Mouse (Mus musculus) midbrain, postnatal 0 days (tissue): ENCODE measurements at regions not wholly inside any gene's neighbourhood (a gene's known extent, or its start where the extent isn't known, plus 50 kb on each side); places are given as distances from the start of the nearest gene placed in this dataset.

Experiments used
- ATAC-seq: fragments of 200-750 bp; cut with Nextera tagmentation; 2 replicates; pipeline ENCODE4 v1.8.0; 2017; ENCODE audit warnings: moderate number of reproducible peaks, mild to moderate bottlenecking, moderate TSS enrichment, moderate library complexity; ENCODE audit not compliant: low FRiP score
- DNase-seq: peaks from one replicate; pipeline ENCODE4 v3.0.0-alpha.2; 2015; ENCODE audit warnings: low spot score
- H3K27ac ChIP-seq: fragments of 300-500 bp; sonication (generic); 2 replicates; pipeline ENCODE4 v1.5.1; 2014; ENCODE audit warnings: low read depth, mild to moderate bottlenecking, low read length, mixed read lengths
- H3K27me3 ChIP-seq: fragments of 300-500 bp; sonication (generic); 2 replicates; pipeline ENCODE4 v1.6.1; 2014; ENCODE audit warnings: low read length, control low read depth, mixed read lengths; ENCODE audit not compliant: insufficient read depth
- H3K36me3 ChIP-seq: fragments of 300-500 bp; sonication (generic); 2 replicates; pipeline ENCODE4 v1.6.1; 2014; ENCODE audit warnings: low read length, control low read depth, mixed read lengths; ENCODE audit not compliant: insufficient read depth
- H3K4me1 ChIP-seq: fragments of 300-500 bp; sonication (generic); 2 replicates; pipeline ENCODE4 v1.6.1; 2014; ENCODE audit warnings: mild to moderate bottlenecking, control low read depth, antibody characterized with exemption, low read length, mixed read lengths; ENCODE audit not compliant: insufficient read depth
- H3K4me2 ChIP-seq: fragments of 300-500 bp; sonication (generic); 2 replicates; pipeline ENCODE4 v1.6.1; 2014; ENCODE audit warnings: low read depth, mild to moderate bottlenecking, low read length, mixed read lengths; ENCODE audit not compliant: poor library complexity, severe bottlenecking
- H3K4me3 ChIP-seq: fragments of 300-500 bp; sonication (generic); 2 replicates; pipeline ENCODE4 v1.5.1; 2014; ENCODE audit warnings: low read depth, mild to moderate bottlenecking, low read length, moderate library complexity
- H3K9ac ChIP-seq: fragments of 300-500 bp; sonication (generic); replicated peaks from 2 replicates; pipeline ENCODE4 v1.6.1; 2014; ENCODE audit warnings: mild to moderate bottlenecking, low read length, moderate library complexity, mixed read lengths; ENCODE audit not compliant: poor library complexity, severe bottlenecking
- H3K9me3 ChIP-seq: fragments of 300-500 bp; sonication (generic); 2 replicates; pipeline ENCODE4 v1.6.1; 2016; ENCODE audit warnings: low read length, control low read depth
- CTCF ChIP-seq: IDR thresholded peaks from 2 replicates; pipeline ENCODE4 v1.5.1; 2016; ENCODE audit warnings: antibody characterized with exemption, mild to moderate bottlenecking
- WGBS: fragments of 180-500 bp; shearing (Covaris S2); extraction: QIAGEN DNeasy Blood & Tissue Kit; methylation state at CpG from one replicate; pipeline ENCODE4 v1.1.7; 2014; 5-methylcytosine and 5-hydroxymethylcytosine counted together

GRCm38 (mm10) chr6:11404101-11404500 lies 503.2 kb downstream of the Ndufa4 start:
- H3K4me1 ChIP-seq: no peaks in the 10 kb centered on the region
- no peak overlapping the region for H3K27ac ChIP-seq
- no peak for TF ChIP-seq CTCF
- no peaks in the 10 kb centered on the region for H3K36me3 ChIP-seq
- ATAC-seq: no peak
- H3K4me2 ChIP-seq: no peak overlapping the region
- no peak overlapping the region for H3K4me3 ChIP-seq
- 32% methylated on average over 2 of the region's 2 CpGs for WGBS
- H3K27me3 ChIP-seq: no peaks in the 10 kb centered on the region
- DNase-seq: peak; percentile 62
- no peak overlapping the region for H3K9ac ChIP-seq
- no peaks in the 10 kb centered on the region for H3K9me3 ChIP-seq

DNA sequence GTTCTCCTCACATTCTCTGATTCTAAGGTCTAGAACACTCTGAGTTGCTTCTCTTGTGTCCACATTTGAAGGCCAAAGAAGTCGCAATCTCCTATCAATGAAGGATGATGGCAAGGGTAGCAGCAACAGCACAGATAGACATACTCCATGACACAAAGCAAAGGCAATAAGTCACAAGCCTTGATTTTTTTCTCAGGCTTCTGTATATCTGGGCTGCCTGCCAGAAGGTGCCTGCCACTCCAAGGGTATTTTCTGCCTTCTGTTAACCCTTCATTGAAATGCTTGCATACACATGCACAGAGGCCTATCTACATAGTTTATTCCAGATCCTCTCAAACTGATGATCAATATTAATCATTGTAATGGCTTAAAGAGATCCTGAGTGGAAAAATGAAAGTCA lies 548.2 kb downstream of the Ndufa4 start:
- no peak for TF ChIP-seq CTCF
- Histone ChIP-seq H3K4me2 (no peak overlapping the region), H3K27me3 (no peaks in the 10 kb centered on the region), H3K27ac (no peak overlapping the region), H3K9me3 (no peaks in the 10 kb centered on the region), H3K36me3 (no peaks in the 10 kb centered on the region), H3K4me1 (no peaks in the 10 kb centered on the region), H3K9ac (no peak overlapping the region), H3K4me3 (no peak overlapping the region)
- WGBS: 89% methylated on average over 1 of the region's 1 CpGs
- no peak for ATAC-seq
- peak; percentile 9 for DNase-seq

- ATAC-seq (no peak), DNase-seq (no peak)
- no peak overlapping the region for H3K4me3 ChIP-seq
- no peak overlapping the region for H3K9ac ChIP-seq
- WGBS: 77% methylated on average over 3 of the region's 3 CpGs
- H3K27ac ChIP-seq: no peak overlapping the region
- no peak for TF ChIP-seq CTCF
- no peaks in the 10 kb centered on the region for H3K4me1 ChIP-seq
- no peaks in the 10 kb centered on the region for H3K9me3 ChIP-seq
- H3K36me3 ChIP-seq: no peaks in the 10 kb centered on the region
- no peak overlapping the region for H3K4me2 ChIP-seq
- H3K27me3 ChIP-seq: no peaks in the 10 kb centered on the region
Measured at GRCm38 (mm10) chr6:11353599-11353998, 553.7 kb downstream of the Ndufa4 start.

GRCm38 (mm10) chr6:11334137-11334536 lies 573.2 kb downstream of the Ndufa4 start:
- Histone ChIP-seq H3K4me1 (no peaks in the 10 kb centered on the region), H3K9me3 (no peaks in the 10 kb centered on the region), H3K4me2 (no peak overlapping the region), H3K27ac (no peak overlapping the region), H3K36me3 (no peaks in the 10 kb centered on the region), H3K4me3 (no peak overlapping the region), H3K27me3 (no peaks in the 10 kb centered on the region), H3K9ac (no peak overlapping the region)
- 24% methylated on average over 2 of the region's 2 CpGs for WGBS
- DNase-seq: peak; percentile 6
- no peak for ATAC-seq
- TF ChIP-seq CTCF: no peak

DNA sequence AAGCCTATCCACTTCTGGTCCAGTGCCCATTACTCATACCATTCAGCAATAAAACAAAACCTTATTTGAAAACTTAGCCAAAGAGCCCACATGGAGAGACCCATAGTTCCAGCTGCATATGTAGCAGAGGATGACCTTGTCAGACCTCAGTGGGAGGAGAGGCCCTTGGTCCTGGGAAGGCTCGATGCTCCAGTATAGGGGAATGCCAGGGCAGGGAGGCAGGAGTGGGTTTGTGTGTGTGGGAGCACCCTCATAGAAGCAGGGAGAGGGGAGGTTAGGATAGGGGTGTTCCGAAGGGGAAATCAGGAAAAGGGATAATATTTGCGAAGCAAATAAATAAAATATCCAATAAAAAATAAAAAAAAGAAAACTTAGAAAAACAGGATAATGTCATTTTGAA lies 593.6 kb downstream of the Ndufa4 start:
- H3K9ac ChIP-seq: no peak overlapping the region
- WGBS: 72% methylated on average over 3 of the region's 3 CpGs
- H3K27ac ChIP-seq: no peak overlapping the region
- ATAC-seq (no peak), DNase-seq (no peak)
- H3K27me3 ChIP-seq: no peaks in the 10 kb centered on the region
- H3K4me2 ChIP-seq: no peak overlapping the region
- no peaks in the 10 kb centered on the region for H3K36me3 ChIP-seq
- no peak for TF ChIP-seq CTCF
- H3K9me3 ChIP-seq: no peaks in the 10 kb centered on the region
- H3K4me3 ChIP-seq: no peak overlapping the region
- H3K4me1 ChIP-seq: no peaks in the 10 kb centered on the region

- no peaks in the 10 kb centered on the region for H3K4me1 ChIP-seq
- no peak overlapping the region for H3K27ac ChIP-seq
- TF ChIP-seq CTCF: no peak
- H3K36me3 ChIP-seq: no peaks in the 10 kb centered on the region
- H3K27me3 ChIP-seq: no peaks in the 10 kb centered on the region
- DNase-seq (peak; percentile 3), ATAC-seq (no peak)
- no peak overlapping the region for H3K4me3 ChIP-seq
- no peak overlapping the region for H3K9ac ChIP-seq
- WGBS: 67% methylated on average over 2 of the region's 2 CpGs
- no peak overlapping the region for H3K4me2 ChIP-seq
- no peaks in the 10 kb centered on the region for H3K9me3 ChIP-seq
Measured at GRCm38 (mm10) chr6:11305979-11306534, 601.2 kb downstream of the Ndufa4 start.
